In the genomic region with DNA sequence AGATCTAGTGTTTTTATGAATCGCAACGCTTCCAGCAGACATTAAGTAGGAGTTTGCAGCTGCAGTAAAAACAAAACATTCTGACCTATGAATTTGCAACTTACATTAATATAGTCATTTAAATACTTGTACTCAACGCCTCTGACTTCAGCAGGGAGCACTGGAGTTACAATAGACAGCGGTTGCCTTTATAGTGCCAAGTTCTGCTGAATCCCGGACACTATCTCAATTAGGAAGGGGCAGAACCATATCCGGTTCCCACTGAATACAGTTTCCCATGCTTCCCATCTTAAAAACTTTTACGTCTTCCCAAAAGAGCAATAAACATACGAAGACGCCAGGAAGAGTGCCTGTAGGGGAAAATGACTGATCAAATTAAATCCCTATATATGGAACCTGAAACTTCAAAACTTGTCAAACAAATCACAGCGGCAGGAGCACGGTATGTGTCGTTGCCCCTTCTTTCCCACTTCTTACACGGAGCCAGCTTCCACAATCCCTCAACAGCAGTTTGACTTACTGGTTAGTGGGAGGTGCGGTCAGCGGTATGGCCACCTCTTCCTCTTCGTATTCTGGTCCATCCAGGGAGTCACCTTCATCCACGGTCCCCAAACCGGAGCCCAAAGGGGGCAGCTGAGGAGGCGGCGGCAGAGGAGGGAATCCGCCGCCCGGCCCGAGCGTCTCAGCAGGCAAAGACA, we compare ENCODE assay signal across 8 mouse cellular contexts. TPM values are rescaled to one million over a fixed set of nuclear protein-coding genes. Genes with fewer than 3 reads are reported as not detected.
DNase-seq lines count a peak whose midpoint lies in the region; ATAC-seq and TF ChIP-seq lines count a peak whose summit lies in the region.

No protein-coding gene starts in this region.

- H3K36me3 ChIP-seq in kidney, embryonic 16.5 days (ENCODE audit: insufficient read depth, low read length): no peaks in the 10 kb centered on the region

- no peak for ATAC-seq in kidney, embryonic 16.5 days (ENCODE audit: low FRiP score, low TSS enrichment)

- H3K4me1 ChIP-seq in cortical plate, adult 2 months (ENCODE audit: control insufficient read depth, insufficient read depth, low read length): no peaks in the 10 kb centered on the region
- peaks cover 4% of the 10 kb centered on the region; the same call in 1 of the 2 replicates for H3K4me1 ChIP-seq in kidney, embryonic 16.5 days (ENCODE audit: insufficient read depth, low read length)

- H3K4me3 ChIP-seq in cortical plate, adult 2 months (ENCODE audit: insufficient read depth, low read length): peak overlapping the region; percentile 66
- H3K4me3 ChIP-seq in kidney, embryonic 16.5 days (ENCODE audit: low read length): peak overlapping the region; percentile 61

- under 1% methylated on average over 25 of the region's 25 CpGs for WGBS in kidney, embryonic 16.5 days

- H3K4me2 ChIP-seq in kidney, embryonic 16.5 days (replicated peaks; ENCODE audit: low read depth, low read length): peak overlapping the region; percentile 60

- H3K9ac ChIP-seq in kidney, embryonic 16.5 days (replicated peaks; ENCODE audit: low read length): peak overlapping the region; percentile 93

- no peak for TF ChIP-seq POLR2A in cortical plate, adult 2 months (IDR thresholded peaks at IDR 0.05; ENCODE audit: extremely low read depth, insufficient read depth, low read length)

- TF ChIP-seq CTCF in cortical plate, adult 2 months (IDR thresholded peaks at IDR 0.05; ENCODE audit: extremely low read depth, insufficient read depth, low read length): no peak

- peak; percentile 28 for DNase-seq in adrenal gland, adult 8-10 months
- no peak for DNase-seq in adrenal gland, adult 2 months
- peak; percentile 21 to 40 for DNase-seq in CD8-positive naive resting alpha-beta T cell, adult 2 months (ENCODE audit: low read depth in 2 of 2, low spot score in 2 of 2)
- DNase-seq in heart, adult 8-10 months (ENCODE audit: low spot score): peak; percentile 50
- DNase-seq in lung, postnatal 36 days: peak; percentile 35
- peak; percentile 5 for DNase-seq in skeletal muscle tissue, adult 2 months (ENCODE audit: low read depth, low spot score)

- no peaks in the 10 kb centered on the region for H3K9me3 ChIP-seq in kidney, embryonic 16.5 days (ENCODE audit: low read length)

- peak overlapping the region; percentile 93 for H3K27ac ChIP-seq in cortical plate, adult 2 months (ENCODE audit: insufficient read depth, low read length)
- H3K27ac ChIP-seq in kidney, embryonic 16.5 days (ENCODE audit: low read length): peak overlapping the region; percentile 100

- no peaks in the 10 kb centered on the region for H3K27me3 ChIP-seq in kidney, embryonic 16.5 days (ENCODE audit: insufficient read depth, low read length)

RNA-seq across cellular contexts. Expression of a gene that starts 0.9 kb away (rescaled TPM):
- 10 to 100 TPM; 37.0 to 51.7 (median 48.2) TPM for total RNA-seq in adrenal gland, adult 8-10 months (2022)
- 10 to 100 TPM; 36.7 to 46.2 TPM for total RNA-seq in adrenal gland, adult 2 months (2021)
- 4.1 and 4.5 TPM in 2 replicates for polyA plus RNA-seq in adrenal gland, adult 2 months (2012; rRNA removed)
- polyA plus RNA-seq in cortical plate, adult 2 months (2012; rRNA removed): 37.4 and 40.7 TPM in 2 replicates
- 10 to 100 TPM; 21.7 to 28.2 (median 26.4) TPM for total RNA-seq in heart, adult 8-10 months (2022)
- 36.6 and 45.5 TPM in 2 replicates for polyA plus RNA-seq in kidney, embryonic 16.5 days (2015; fragmentation: Nextera tagmentation; extraction: Ambion mirVana)
